Mouse (Mus musculus): ENCODE results near the gene Coil.

DNA sequence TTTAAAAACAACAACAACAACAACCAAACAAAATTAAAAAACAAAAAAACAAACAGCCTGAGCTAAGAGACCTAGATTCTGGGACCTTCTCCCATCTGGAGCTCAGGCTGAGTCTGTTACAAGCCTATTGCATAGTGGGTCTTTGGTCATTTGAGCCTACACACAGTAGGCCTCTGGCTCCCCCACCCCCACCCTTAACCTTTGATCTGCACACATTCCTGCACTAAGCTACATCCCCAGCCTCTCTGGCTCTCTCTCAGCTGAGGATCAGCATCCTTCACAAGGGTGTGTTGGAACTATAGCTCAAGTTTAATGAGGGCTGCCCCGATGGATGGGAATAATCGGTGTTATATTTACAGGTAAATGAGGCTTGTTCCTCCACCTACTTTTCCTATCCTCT, 25.6 kb downstream of the Coil start:
- TF ChIP-seq CTCF (IDR thresholded peaks at IDR 0.05; ENCODE audit: borderline replicate concordance, control insufficient read depth, extremely low read depth, insufficient read depth, low read length, poor library complexity) (no peak), POLR2A (IDR thresholded peaks at IDR 0.05; ENCODE audit: control insufficient read depth, extremely low read depth, insufficient read depth, low read length, poor library complexity) (no peak)

Data from thymus, adult 2 months (tissue).